Mouse (Mus musculus) mesoderm, embryonic 11.5 days (tissue): Measurements from ENCODE around the gene Atp6v0e2.
A peak's percentile ranks its signal among the peaks of the same experiment; 100 is the strongest.

Experiments
- DNase-seq: peaks from one replicate; pipeline ENCODE4 v3.0.0-alpha.2; 2012; ENCODE audit warnings: low read depth, low spot score

Atp6v0e2 gene

DNA sequence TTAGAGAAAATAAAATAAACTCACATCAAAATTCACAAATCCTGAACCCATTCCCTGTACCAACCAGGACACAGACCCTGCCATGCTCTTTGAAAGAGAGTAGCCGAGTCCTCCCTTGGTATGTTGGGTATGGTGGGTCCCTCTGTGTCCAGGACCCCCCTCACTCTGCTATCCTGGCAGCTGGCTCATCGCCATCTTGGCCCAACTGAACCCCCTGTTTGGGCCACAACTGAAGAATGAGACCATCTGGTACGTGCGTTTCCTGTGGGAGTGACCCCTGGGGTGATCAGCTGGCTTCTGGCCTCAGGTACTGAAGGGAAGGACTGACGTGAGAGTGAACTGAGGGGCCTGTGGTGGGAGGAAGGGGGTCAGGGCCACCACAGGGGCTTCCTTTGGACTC is 2.4 kb downstream of the Atp6v0e2 start:
- DNase-seq: no peak

DNA sequence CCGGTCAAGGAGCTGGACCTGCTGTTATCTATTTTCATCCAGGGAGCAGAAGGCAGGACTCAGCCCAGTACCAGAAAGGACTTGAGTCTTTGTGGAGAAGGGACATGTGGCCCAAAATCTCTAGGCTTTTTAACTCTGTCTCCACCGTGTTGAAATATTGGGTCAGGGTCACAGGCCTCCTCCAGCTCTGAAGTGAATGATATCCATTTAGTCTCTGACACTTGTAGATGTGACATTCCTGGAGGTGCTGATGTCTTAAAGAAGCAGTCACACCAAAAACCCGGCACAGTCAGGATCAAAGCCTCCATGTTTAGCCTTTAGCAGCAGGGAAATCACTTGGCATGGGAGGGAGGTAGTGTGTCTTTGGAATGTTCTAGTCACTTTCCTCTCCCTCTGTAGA is 3.3 kb downstream of the Atp6v0e2 start:
- DNase-seq: no peak

DNA sequence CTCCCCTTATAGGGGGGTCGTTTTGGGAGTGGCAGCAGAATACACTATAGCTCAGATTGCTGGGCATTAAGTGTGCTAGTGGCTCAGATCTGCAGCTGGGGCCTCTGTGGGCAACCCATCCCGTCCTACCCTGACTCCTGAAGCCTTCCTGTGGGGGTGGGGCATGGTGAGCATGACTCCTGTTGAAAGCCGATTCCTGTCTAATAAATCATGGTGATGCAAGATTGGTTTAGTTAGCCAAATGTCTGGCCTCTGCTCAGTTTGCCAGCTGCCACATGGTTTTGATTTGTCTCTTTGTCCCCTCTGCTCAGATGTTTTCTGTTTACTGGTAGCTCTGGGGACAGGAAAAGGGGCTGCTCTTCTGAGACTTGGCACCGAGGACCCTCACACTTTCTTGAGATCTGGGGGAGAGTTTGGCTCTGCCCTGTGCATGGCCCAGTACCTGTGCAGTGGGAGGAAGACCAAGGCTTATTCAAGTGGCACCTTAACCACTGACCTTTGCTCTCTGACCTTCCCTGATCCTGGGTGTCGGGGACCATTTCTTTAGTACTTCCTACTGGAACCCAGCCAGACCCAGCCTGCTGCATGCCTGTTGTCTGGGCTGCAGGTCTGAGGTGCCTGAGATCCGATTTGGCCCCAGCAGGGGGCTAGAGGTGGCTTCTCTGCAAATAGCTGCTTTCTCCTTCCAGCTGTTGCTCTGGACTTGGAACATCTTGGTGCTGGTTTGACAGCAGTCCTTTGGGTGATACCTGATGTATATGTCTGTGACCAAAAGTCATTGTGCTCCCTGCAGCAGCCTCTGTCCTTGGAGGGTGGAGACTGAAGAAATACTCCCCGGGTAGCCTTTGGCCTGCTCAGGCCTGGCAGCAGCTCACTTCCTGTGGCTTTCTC is 4.4 kb downstream of the Atp6v0e2 start:
- peak; percentile 81 for DNase-seq

DNA sequence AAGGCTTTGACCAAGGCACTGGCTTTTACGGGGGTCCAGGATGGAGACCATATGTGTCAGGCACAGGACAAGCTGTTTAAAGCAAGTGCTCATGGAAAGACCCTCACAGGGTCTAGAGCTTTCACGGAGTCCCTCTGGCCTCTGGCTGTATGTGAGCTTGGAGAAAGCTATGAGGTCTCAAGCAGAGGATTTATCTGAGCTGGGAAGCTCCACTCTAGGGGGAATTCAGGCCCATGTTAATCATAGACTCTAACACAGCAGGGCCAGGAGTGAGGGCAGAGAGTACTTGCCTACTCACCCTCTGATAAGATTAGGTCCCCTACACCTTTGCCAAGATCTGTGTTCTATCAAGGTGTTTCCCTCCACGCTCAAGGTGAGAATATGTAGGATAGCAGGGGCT is 5.2 kb downstream of the Atp6v0e2 start:
- DNase-seq: no peak

DNA sequence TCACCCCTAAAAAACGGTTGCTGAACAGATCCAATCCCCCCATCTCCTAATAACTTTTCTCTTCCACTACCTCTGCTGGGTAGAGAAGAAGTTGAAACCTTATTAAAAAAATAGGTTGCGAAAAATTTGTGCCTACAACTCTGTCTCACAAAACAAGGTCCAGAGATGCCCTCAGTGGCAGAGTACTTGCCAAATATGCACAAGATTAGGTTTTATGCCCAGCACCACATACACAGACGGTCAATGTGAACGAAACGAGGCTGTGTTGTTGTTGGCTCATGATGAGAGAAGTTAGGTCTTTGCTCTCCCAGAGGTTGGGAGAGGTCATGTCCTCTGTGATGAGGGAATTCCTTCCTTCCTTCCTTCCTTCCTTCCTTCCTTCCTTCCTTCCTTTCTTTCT is 7.8 kb downstream of the Atp6v0e2 start:
- no peak for DNase-seq

DNA sequence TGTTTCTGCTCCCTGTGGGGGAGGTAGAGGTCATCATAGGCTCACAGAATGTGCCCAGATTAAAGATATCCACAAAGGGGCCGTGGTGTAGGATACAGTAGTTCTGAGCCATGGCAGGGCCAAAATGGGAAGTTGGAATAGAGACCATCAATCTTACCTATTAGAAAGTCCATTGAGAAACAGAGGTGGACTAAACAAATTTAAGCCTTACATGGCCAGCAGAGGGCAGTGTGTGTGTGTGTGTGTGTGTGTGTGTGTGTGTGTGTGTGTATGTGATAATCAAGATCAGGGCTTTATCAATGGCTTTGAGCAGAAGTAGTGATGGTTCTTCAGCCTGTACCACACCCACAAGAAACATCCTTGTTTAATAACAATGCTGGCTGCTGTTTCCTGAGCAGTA is 8.9 kb downstream of the Atp6v0e2 start:
- DNase-seq: no peak

DNA sequence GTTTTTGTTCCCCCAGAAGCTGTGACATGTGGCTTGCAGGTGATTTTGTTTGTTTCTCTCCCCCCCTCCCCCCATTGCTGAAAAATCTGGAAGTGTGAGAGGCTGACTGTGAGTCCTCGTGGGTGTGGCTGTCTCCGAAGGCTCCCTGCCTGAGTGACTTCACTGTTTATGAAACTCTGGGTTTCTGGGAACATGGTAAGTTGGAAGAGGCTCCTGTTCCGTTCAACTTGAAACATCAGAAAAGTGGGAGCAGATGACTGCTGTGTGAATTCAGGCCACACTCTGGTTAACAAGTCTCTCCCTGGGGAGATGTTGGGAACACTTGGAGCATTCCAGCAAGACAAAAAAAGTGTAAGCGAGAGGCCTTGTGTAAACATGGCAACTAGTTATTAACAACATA is 9.4 kb downstream of the Atp6v0e2 start:
- DNase-seq: no peak

DNA sequence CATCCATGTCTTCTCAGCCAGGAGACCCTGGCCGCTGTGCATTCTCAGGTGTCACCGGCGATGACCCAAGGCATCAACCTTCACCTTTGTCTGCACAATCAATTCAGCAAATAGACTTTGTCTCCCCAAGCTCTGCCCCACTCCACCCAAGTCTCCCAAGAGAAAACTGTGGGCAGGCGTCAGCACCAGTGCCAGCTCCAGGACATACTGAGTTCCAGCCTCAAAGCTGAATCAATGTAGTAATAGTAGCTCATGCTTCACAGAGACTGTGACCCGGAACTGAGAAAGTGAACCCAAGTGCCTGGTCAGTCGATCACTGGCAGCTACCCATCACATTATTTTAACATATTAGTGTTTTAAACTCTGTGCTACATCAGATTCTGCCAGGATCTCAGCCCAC is 10.9 kb downstream of the Atp6v0e2 start:
- no peak for DNase-seq

DNA sequence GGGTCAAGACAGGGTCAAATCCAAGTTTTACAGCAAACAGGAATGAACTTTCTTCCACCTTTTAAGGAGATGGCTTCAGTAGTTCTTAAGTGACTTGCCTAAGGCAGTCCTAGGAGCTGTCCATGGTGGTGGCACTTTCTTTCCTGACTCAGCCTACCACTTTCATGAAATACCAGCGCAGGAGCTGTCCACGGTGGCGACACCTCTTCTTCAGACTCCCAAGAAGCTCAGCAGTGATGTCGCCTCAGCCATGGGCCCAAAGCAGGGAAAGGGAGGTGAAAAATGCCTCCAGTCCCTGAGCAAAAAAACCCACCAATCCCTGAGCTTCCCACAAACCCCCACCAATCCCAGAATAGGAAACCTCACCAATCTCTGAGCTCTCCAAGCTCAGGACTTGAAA is 15.5 kb downstream of the Atp6v0e2 start:
- DNase-seq: peak; percentile 51

DNA sequence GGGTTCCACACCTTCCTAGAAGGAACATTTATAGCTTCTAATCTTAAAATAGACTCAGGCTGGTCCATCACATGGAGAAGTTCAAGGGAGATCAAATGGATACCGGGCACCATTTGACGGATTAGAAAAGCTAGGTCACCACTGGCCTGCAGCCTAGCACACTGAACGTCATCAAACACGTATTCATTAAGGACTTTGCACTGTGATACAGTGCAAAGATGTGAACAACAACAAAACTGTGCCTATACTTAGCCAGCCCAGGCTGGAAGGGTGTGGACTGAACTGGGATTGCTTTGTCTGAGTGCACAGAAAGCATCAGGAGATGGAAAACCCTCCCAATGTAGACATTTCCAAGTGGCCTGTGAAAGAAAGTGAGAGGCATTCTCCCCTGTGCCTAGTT is 16.4 kb downstream of the Atp6v0e2 start:
- no peak for DNase-seq

DNA sequence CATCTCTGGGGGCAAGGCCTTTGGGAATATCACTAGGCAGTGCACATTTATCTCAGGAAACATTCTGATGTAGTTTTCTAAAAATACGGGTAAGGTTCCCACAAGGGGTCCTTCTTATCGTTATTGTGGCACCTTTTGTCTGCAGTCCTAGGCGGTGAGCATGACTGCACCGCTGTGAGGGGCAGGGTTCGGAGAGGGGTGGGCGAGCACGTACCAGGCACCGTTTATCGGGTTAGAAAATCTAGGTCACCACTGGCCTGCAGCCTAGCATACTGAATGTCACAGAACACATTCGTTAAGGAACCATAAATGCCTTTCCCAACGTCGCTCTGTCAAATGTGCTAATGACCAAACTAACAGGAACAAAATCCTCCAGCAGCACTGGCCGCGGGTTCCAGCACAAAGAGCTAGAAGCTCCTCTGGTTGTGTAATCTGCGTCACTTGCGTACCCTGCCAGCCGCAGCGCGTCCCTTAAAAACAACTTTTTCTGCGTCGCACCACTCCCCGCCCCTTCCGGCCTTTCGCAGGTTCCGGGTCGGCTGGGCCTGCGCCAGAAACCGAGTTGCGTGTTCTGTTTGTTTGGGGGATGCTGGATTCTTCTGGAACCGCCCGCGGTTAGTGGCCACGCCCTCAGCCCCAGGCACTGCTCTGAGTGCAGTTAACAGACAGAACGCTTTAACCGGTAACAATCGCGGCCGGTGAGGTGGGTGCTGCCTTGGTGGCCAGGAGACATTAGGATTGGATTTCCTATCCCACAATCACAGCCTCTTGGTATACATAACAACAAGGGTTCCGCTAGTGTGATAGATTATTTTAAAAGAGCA is 17.1 kb downstream of the Atp6v0e2 start, which contains the start of gene Lrrc61:
TSS of gene Lrrc61 (plus strand) at position 517 of the 824 bp plus-strand sequence.
- DNase-seq: peak; percentile 92

DNA sequence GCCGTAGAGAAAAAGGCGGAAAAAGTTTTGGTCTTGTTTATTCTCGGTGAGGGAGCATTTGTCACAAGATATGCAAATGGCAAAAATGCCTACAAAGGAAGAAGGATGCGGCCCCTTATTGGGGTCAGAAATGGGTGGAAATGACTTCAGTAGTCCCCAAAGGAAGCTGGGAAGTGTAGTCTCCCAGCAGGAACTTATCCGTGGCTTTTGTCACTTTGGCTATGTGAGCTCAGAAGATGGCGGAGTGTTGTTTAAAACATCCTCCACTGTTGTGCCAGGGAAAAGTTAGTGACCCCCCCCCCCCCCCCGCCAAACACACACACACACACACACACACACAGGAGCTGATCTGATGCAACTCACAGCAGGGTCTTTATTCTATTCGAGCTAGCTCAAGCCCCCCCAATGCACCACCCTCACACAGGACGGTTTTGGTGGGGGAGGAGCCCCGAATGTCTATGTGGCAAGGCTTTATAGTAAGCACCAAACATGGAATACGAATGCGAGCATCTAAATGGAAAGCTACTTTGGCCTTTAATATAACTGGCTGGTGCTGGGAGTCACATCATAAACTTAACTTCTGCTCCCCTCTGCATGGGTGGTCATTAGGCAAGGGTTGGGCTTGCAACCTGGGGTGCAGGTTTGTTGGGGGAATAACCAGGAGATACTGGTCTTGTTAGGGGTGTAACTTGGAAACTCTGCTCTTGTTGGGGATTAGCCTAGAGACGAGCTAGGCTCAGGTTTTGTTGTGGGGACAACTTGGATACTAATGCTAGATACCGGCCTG is 17.9 kb downstream of the Atp6v0e2 start:
- peak; percentile 63 for DNase-seq

DNA sequence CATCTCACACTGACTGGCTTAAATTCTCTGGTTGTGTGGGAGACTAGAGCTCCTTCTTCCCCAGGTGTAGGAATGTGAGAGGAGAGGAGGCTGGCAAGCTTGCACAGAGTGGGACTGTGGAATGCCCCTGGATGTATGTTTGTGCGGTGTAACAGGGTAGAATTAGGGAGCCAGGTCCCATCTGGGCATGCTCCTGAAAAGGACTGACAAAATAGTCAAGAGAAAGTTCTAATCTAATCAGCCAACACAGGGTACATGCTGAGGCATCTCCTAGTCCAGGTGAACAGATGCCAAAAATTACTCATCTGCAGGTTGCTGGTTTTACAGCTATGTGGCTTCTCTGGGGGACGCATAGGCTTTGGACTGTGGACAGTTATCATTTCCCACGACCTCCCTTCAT is 18.5 kb downstream of the Atp6v0e2 start:
- no peak for DNase-seq

DNA sequence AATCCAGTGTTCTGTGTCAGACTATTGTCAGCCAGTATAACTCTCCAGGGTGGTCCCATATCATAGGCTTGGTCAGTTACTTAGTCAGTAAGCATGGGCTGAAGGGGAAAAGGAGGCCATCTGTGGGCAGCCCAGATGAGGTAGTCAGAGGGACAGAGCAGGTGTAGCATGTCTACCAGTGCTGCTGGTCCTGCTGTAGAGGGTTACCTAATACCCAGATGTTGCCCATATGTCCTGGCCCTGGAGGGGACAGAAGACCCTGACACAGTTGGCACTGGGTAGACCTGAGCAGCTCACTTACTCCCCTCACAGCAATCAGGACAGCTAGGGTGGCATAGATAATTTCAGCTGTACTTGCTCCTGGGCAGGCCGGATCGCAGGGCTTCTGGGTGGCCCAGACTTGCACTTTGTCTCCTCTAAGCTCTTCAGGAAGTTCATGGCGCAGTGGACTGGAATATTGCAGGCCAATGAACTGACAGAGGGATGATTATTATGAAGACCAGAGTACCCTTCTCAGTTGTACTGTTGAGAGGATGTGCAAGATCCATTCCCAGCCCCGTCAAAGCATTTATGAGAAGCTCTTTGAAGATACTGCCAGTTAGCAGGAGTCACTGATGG is 28.4 kb downstream of the Atp6v0e2 start:
- no peak for DNase-seq

DNA sequence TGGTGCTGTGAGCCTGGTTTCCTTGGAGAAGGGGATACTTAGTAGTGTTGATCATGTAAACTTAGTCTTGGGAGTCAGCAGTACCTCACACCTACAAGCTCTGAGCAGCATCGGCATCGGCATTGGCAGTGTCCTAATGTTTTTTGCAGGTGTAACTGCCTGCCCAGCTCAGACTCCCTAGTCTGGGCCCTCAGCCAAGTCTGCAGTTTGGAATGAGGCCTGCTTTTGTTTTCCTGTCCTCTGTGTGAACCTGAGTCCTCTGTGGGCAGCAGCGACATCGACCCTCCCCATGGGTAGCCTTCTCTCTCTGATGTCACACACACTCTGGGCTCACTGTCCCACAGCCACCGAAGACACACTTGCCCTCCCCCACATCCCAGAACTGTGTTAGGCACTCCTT is 28.9 kb downstream of the Atp6v0e2 start:
- no peak for DNase-seq

DNA sequence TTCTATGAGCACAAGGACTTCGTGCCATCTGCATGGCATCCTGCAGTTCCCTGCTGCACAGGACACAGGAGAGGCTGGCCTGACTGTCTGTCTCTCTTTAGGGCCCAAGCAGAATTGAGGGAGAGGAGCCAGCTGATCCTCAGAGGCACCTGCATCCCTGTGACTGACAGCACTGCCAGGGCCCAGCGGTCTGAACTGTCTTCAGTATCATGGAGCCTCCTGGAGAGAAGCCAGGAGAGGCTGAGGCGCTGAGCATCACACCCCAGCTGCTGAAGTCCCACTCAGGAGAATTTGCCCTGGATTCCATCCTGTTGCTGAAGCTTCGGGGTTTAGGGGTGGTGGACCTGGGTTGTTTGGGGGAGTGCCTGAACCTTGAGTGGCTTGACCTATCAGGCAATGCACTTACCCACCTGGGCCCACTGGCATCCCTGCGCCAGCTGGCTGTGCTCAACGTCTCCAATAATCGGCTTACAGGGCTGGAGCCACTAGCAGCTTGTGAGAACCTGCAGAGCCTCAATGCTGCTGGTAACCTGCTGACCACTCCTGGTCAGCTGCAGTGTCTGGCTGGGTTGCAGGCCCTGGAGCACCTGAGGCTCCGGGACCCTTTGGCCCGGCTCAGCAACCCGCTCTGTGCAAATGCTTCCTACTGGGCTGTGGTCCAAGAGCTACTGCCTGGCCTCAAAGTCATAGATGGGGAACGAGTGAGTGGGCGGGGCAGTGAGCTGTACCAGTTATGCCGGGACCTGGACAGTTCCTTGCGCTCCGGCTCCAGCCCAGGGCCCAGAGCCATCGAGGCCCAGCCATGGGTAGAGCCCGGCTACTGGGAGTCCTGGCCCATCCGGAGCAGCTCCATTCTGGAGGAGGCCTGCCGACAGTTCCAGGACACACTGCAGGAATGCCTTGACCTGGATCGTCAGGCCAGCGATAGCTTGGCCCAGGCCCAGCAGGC is 30.9 kb downstream of the Atp6v0e2 start:
- no peak for DNase-seq

DNA sequence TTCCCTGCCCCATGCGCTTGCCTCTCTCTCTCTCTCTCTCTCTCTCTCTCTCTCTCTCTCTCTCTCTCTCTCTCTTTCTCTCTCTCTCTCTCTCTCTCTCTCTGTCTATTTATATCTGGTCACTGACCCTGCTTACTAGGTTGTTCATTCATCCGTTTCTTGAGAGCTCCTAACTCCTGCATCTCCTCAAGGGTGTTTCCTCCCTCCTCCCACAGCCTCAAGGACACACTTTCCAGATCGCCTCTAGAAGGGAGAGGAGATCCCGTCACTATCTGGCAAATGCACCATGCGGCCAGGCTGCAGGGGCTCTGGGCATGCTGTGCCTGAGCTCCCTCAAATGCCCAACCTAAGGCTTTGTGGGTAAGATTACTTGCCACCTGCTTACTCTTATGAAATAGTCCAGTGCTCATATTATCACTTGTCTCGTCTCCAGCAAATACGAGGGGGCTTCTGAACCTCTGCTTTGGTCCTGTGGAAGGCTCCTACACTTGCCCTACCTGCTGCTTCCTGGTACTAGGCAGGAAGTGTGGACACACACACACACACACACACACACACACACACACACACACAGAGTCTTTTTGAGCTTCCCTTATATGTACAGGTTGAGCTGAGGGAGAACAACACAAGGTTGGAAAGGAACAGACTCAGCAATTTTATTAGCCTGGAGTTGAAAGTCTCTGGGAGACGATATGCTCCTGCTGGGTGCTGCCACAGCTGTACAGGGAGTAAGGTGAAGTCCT is 31.8 kb downstream of the Atp6v0e2 start:
- no peak for DNase-seq

DNA sequence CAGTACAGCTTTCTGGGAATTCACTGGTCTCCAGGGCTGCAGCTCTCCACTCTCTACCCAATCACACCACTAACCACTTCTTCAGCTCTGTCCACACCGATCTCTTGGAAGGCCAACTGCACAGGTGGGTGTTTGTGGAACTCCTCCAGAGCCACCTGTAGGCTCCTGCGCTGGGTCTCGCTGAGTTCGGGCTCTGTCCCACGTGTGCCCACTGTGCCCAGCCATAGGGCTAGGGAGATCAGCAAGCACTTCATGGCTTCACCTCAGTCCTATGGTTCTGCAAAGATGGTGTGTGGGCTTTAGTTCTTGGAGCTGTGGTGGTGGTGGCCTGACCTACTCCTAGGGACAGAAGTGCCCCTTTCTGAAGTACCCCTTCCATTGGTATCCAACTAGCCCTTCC is 34.6 kb downstream of the Atp6v0e2 start:
- DNase-seq: no peak

DNA sequence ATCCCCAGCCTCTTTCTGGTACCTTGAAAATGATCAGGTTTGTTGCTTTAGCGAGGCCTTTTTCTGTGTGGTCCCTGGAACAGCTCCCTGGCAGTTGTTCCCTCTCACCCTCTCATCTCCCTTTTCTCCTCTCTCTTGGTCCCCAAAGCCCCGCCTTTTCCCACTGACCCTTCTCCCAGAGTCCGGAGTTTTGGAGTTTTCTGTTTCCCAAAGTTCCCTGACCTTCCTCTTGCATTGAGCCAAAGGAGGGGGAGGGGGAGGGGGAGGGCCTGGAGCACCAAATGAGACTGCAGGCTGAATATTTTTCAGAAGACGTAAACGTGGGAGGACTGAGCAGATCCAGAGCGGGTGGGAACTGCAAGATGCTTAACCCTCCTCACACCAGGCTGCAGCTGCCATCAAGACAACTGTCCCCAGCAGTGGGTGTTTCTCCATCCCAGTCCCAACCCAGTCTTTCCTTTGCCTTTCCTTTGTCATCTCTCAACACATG is 35.2 kb downstream of the Atp6v0e2 start, which contains the start of gene Rarres2:
TSS of gene Rarres2 (minus strand) at position 218 of the 490 bp plus-strand sequence.
- no peak for DNase-seq
